Mouse (Mus musculus): ENCODE measurements around the gene Kdm7a.

The Kdm7a gene

DNA sequence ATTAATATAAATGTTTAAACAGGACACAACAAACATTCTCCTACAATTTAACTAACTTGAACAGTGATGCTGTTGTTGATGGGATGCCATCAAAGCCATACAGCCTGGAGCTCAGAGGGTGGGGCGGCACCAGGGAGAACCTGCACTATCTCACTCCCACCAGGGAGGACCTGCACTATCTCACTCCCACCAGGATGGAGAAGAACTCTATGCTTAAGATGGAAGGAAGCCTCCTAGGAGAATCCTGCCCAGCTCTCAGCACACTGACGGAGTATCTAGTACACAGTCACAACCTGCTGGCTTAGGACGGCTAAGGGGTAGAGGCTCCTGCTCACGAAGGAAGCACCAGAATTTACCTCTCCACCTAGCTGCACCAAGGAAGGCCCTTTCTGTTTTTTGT, 3.4 kb downstream of the Kdm7a start:
- Histone ChIP-seq H3K4me3 (replicated peaks; ENCODE audit: low read length) (no peak overlapping the region), H3K4me1 (replicated peaks; ENCODE audit: low read depth, low read length) (peaks cover 33% of the 10 kb centered on the region), H3K27me3 (ENCODE audit: insufficient read depth, low read length) (peaks cover 6% of the 10 kb centered on the region; the same call in 1 of the 2 replicates), H3K9me3 (ENCODE audit: low read length) (no peaks in the 10 kb centered on the region), H3K36me3 (ENCODE audit: insufficient read depth, low read length) (no peaks in the 10 kb centered on the region)
- TF ChIP-seq POU5F1 (IDR thresholded peaks at IDR 0.05; ENCODE audit: borderline replicate concordance, low read length) (no peak), NANOG (IDR thresholded peaks at IDR 0.05; ENCODE audit: borderline replicate concordance, low read length) (no peak), CTCF (conservative IDR thresholded peaks at IDR 0.05; ENCODE audit: low read length) (no peak)

DNA sequence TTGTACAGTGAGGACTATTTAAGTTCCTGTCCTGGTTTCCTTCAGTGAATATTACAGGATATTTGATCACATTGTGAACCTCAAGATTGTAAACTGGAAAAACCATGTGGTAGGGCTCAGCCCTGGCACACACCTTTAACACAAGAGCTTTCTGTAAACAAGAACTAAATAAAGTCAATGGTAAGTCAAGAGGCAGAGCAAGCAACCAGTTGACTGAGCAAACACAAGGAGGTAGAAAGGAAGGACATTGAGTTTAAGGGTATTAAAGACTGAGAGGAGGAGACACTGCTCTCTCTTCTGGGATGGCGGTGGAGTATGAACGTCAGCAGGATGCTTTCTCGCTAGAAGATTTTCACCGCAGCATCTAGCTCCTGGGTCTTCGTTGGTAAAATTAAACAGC, 13.6 kb downstream of the Kdm7a start:
- H3K4me3 ChIP-seq (replicated peaks; ENCODE audit: low read length): no peak overlapping the region
- H3K27me3 ChIP-seq (ENCODE audit: insufficient read depth, low read length): no peaks in the 10 kb centered on the region
- H3K4me1 ChIP-seq (replicated peaks; ENCODE audit: low read depth, low read length): peaks cover 14% of the 10 kb centered on the region
- H3K36me3 ChIP-seq (ENCODE audit: insufficient read depth, low read length): no peaks in the 10 kb centered on the region
- TF ChIP-seq CTCF (conservative IDR thresholded peaks at IDR 0.05; ENCODE audit: low read length): no peak
- no peak for TF ChIP-seq NANOG (IDR thresholded peaks at IDR 0.05; ENCODE audit: borderline replicate concordance, low read length)
- no peak for TF ChIP-seq POU5F1 (IDR thresholded peaks at IDR 0.05; ENCODE audit: borderline replicate concordance, low read length)
- H3K9me3 ChIP-seq (ENCODE audit: low read length): no peaks in the 10 kb centered on the region

DNA sequence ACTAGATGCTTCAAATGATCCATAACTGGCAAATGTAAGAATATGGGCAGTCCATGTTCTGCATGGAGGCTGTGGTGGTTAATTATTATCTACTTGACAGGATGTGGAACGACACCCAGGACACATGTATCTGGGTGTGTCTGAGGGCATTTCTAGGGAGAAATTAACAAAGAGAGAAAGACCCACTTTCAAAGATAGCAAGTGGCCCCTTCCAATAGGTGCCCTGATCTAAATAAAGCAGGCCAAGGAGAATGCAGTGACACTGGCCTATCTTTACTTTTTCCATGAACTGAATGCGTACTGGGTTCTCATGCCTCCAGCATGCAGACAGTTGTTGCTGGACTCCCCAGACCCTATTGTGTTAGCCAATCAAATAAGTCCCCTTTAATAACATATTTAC, 15.1 kb downstream of the Kdm7a start:
- no peak for TF ChIP-seq POU5F1 (IDR thresholded peaks at IDR 0.05; ENCODE audit: borderline replicate concordance, low read length)
- no peak for TF ChIP-seq CTCF (conservative IDR thresholded peaks at IDR 0.05; ENCODE audit: low read length)
- no peak for TF ChIP-seq NANOG (IDR thresholded peaks at IDR 0.05; ENCODE audit: borderline replicate concordance, low read length)
- Histone ChIP-seq H3K9me3 (ENCODE audit: low read length) (no peaks in the 10 kb centered on the region), H3K4me1 (replicated peaks; ENCODE audit: low read depth, low read length) (peaks cover 22% of the 10 kb centered on the region), H3K27me3 (ENCODE audit: insufficient read depth, low read length) (no peaks in the 10 kb centered on the region), H3K4me3 (replicated peaks; ENCODE audit: low read length) (no peak overlapping the region), H3K36me3 (ENCODE audit: insufficient read depth, low read length) (no peaks in the 10 kb centered on the region)

DNA sequence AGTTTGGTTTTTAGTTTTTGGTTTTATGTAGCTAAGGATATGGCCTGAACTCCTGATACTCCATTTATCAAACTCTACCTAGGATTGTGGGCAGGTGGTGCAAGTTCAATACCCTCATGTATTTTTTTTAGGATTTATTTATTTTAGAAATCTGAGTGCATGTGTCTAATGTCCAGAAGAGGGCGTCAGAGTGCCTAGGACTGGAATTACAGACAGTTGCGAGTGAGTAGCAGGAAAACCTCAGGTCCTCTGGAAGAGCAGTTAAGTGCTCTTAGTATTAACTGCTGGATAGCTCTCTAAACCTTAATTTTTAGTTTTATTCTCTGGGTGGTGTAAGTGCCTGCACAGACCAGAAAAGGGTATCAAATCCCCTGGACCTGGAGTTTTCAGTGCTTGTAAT, 19.4 kb downstream of the Kdm7a start:
- H3K4me1 ChIP-seq (replicated peaks; ENCODE audit: low read depth, low read length): peaks cover 22% of the 10 kb centered on the region
- no peaks in the 10 kb centered on the region for H3K36me3 ChIP-seq (ENCODE audit: insufficient read depth, low read length)
- H3K27me3 ChIP-seq (ENCODE audit: insufficient read depth, low read length): no peaks in the 10 kb centered on the region
- H3K9me3 ChIP-seq (ENCODE audit: low read length): no peaks in the 10 kb centered on the region
- TF ChIP-seq POU5F1 (IDR thresholded peaks at IDR 0.05; ENCODE audit: borderline replicate concordance, low read length) (no peak), CTCF (conservative IDR thresholded peaks at IDR 0.05; ENCODE audit: low read length) (peak; percentile 57)
- no peak overlapping the region for H3K4me3 ChIP-seq (replicated peaks; ENCODE audit: low read length)

DNA sequence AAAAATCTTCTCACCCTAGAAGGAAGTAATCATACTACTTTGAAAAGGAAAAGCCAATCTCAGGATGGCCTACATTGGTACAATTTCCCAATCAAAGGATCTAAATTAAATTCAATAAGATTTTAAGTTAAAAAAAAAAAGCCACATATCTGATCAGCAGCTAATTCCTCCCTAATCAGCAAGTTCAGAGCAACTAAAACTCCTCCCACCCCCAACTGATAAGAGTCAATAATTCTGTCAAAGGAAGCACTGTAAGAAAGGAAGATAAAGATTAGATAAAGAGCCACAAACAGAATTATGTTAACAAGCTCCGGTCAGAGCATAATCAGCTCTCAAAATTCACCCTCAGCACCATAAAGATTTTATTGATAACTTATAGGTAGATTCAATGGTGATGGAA, 37.5 kb downstream of the Kdm7a start:
- no peaks in the 10 kb centered on the region for H3K27me3 ChIP-seq (ENCODE audit: insufficient read depth, low read length)
- TF ChIP-seq NANOG (IDR thresholded peaks at IDR 0.05; ENCODE audit: borderline replicate concordance, low read length) (no peak), POU5F1 (IDR thresholded peaks at IDR 0.05; ENCODE audit: borderline replicate concordance, low read length) (no peak), CTCF (conservative IDR thresholded peaks at IDR 0.05; ENCODE audit: low read length) (no peak)
- H3K9me3 ChIP-seq (ENCODE audit: low read length): no peaks in the 10 kb centered on the region
- peaks cover 30% of the 10 kb centered on the region for H3K36me3 ChIP-seq (ENCODE audit: insufficient read depth, low read length)
- H3K4me3 ChIP-seq (replicated peaks; ENCODE audit: low read length): no peak overlapping the region
- no peaks in the 10 kb centered on the region for H3K4me1 ChIP-seq (replicated peaks; ENCODE audit: low read depth, low read length)

DNA sequence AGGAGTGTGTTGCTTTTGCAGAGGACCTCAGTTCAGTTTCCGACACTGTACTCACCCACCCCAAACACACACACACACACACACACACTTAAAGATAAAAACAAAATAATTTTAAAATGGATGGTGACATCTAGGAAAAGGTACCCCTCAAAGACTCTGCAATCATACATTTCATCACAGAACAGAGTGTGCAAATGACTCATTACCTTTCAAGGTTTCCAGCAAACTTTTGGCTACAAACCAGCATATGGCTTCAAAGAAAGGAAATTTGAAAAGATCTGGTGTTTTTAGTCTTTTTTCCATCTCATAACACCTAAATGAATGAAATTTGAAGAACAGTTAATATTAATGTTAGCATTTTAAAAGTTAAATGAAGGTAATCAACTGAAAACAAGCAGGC, 41.7 kb downstream of the Kdm7a start:
- peaks cover 26% of the 10 kb centered on the region for H3K36me3 ChIP-seq (ENCODE audit: insufficient read depth, low read length)
- no peak overlapping the region for H3K4me3 ChIP-seq (replicated peaks; ENCODE audit: low read length)
- H3K9me3 ChIP-seq (ENCODE audit: low read length): no peaks in the 10 kb centered on the region
- TF ChIP-seq CTCF (conservative IDR thresholded peaks at IDR 0.05; ENCODE audit: low read length) (no peak), POU5F1 (IDR thresholded peaks at IDR 0.05; ENCODE audit: borderline replicate concordance, low read length) (no peak), NANOG (IDR thresholded peaks at IDR 0.05; ENCODE audit: borderline replicate concordance, low read length) (no peak)
- no peaks in the 10 kb centered on the region for H3K27me3 ChIP-seq (ENCODE audit: insufficient read depth, low read length)
- no peaks in the 10 kb centered on the region for H3K4me1 ChIP-seq (replicated peaks; ENCODE audit: low read depth, low read length)

DNA sequence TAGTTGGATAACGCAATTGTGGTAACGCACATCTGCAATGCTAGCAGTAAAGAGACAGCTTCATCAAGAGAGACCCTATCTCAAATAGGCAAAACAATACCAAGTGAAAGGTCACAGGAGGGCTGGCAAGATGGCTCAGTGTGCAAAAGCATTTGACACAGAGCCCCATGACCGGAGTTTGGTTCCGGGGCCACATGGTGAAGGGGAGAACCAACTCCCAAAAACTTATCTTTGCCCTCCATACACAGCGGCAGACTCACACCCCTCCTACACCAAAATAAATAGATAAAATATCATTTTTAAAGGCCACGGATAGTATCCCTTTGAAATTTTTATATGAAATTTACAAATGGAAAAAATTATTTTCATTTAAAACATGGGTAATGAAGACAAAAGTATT, 44.6 kb downstream of the Kdm7a start:
- H3K9me3 ChIP-seq (ENCODE audit: low read length): no peaks in the 10 kb centered on the region
- no peak for TF ChIP-seq POU5F1 (IDR thresholded peaks at IDR 0.05; ENCODE audit: borderline replicate concordance, low read length)
- TF ChIP-seq CTCF (conservative IDR thresholded peaks at IDR 0.05; ENCODE audit: low read length): no peak
- TF ChIP-seq NANOG (IDR thresholded peaks at IDR 0.05; ENCODE audit: borderline replicate concordance, low read length): no peak
- H3K4me1 ChIP-seq (replicated peaks; ENCODE audit: low read depth, low read length): no peaks in the 10 kb centered on the region
- no peaks in the 10 kb centered on the region for H3K27me3 ChIP-seq (ENCODE audit: insufficient read depth, low read length)
- no peak overlapping the region for H3K4me3 ChIP-seq (replicated peaks; ENCODE audit: low read length)
- peaks cover 14% of the 10 kb centered on the region for H3K36me3 ChIP-seq (ENCODE audit: insufficient read depth, low read length)

DNA sequence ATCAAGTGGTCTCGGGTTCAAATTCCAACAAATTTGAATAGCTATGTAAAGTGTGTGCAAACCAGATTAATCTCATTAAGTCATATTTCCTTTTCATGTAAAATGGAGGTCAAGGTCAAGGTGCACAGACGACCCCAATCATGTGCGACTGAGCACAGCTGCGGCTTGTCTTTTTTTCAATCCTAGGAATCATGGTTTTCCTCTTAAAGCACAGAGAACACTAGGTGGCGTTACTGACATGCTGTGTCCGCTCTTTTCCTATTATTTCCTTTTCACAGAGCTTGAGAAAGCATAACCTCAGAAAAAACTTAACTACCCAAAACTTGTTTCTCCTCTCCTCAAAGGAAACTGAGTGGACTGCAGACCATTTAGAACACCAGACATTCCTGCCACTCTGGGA, 60.5 kb downstream of the Kdm7a start:
- Histone ChIP-seq H3K4me1 (replicated peaks; ENCODE audit: low read depth, low read length) (peaks cover 14% of the 10 kb centered on the region), H3K27me3 (ENCODE audit: insufficient read depth, low read length) (no peaks in the 10 kb centered on the region), H3K36me3 (ENCODE audit: insufficient read depth, low read length) (peaks cover 77% of the 10 kb centered on the region), H3K4me3 (replicated peaks; ENCODE audit: low read length) (no peak overlapping the region), H3K9me3 (ENCODE audit: low read length) (no peaks in the 10 kb centered on the region)
- no peak for TF ChIP-seq POU5F1 (IDR thresholded peaks at IDR 0.05; ENCODE audit: borderline replicate concordance, low read length)
- no peak for TF ChIP-seq NANOG (IDR thresholded peaks at IDR 0.05; ENCODE audit: borderline replicate concordance, low read length)
- peak; percentile 29; the same call in 1 of the 2 replicates for TF ChIP-seq CTCF (conservative IDR thresholded peaks at IDR 0.05; ENCODE audit: low read length)

DNA sequence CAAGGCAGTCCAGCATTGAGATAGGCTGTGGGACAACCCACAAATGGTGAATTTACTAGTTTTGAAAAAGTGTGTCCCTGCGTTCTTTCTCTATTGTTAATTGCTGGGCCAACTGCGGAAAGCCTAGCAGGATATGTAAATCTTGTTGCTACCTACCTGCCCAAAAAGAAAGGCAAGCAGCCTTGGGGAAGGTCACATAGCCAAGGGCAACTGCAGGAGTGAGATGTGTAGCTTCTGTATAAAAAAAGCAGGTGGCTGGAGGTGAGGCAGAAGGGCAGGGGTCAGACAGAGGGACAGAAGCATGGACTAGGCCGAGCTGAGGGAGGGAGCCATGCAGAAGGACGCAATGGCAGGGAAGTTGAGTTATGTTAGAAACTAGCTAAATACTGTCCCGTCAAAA, 74.0 kb downstream of the Kdm7a start:
- Histone ChIP-seq H3K27me3 (ENCODE audit: insufficient read depth, low read length) (no peaks in the 10 kb centered on the region), H3K36me3 (ENCODE audit: insufficient read depth, low read length) (peaks cover 19% of the 10 kb centered on the region), H3K9me3 (ENCODE audit: low read length) (peaks cover 20% of the 10 kb centered on the region), H3K4me3 (replicated peaks; ENCODE audit: low read length) (peak overlapping the region; percentile 32; the same call in 1 of the 2 replicates), H3K4me1 (replicated peaks; ENCODE audit: low read depth, low read length) (peaks cover 60% of the 10 kb centered on the region)
- TF ChIP-seq POU5F1 (IDR thresholded peaks at IDR 0.05; ENCODE audit: borderline replicate concordance, low read length): no peak
- no peak for TF ChIP-seq CTCF (conservative IDR thresholded peaks at IDR 0.05; ENCODE audit: low read length)
- no peak for TF ChIP-seq NANOG (IDR thresholded peaks at IDR 0.05; ENCODE audit: borderline replicate concordance, low read length)
